Mouse (Mus musculus): ENCODE data around the gene Ank.
A peak's percentile ranks its signal among the peaks of the same experiment; 100 is the strongest.

The Ank gene

DNA sequence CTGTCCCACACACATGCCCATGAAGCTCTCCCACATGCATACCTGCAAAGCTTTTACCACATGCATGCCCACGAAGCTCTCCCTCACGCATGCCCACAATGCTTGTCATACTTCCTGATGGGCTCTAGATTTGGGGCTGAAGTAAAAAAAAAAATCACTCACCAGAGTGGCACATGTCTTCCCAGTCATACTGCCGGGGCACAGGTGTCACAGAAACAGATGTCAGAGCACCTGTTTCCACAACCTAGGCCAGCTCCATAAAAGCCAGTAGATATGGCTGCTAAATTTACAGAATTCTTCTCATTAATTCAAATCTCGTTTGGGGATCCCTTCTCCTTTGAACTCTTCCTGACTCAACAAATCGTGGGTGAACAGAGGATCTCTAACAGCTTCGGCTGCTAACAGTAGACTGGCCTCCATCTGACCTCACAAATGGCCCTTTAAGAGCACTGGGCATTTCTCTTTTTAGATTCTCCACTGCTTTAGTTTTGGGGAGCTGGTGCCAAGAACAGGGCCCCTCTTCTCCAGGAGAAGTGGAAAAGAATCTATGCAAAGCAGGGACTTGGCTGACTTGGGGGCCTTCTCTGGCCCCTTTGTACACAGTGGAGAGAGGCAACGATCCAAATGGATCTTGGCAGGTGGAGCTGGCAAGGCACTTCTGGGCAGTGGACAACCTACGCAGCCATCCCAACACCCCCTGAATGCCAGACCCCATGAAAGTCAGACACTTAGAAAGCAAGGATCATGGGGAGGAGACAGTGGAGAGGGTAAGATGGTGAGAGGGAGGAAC is 108.7 kb downstream of the Ank start:
- no peak for DNase-seq (ENCODE audit: low read depth)

DNA sequence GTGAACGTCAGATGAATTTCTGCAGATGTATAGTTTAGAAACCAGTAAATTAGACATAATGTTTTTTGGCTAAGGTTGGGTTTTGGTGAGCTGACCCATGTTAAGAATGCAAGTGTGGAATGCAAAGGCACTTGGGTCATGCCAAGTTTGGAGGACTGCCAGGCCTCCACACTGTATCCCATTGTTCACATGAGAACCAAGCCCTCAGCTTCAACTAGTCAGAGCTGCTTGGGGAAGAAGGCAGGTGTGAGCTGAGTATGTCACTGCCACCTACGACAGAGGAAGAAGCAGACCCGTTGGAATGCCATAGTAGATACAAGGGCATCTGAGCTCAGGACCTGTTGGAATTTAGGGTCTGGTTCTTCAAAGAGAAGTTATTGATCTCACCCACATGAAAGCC is 109.5 kb downstream of the Ank start:
- peak; percentile 86 for DNase-seq (ENCODE audit: low read depth)

DNA sequence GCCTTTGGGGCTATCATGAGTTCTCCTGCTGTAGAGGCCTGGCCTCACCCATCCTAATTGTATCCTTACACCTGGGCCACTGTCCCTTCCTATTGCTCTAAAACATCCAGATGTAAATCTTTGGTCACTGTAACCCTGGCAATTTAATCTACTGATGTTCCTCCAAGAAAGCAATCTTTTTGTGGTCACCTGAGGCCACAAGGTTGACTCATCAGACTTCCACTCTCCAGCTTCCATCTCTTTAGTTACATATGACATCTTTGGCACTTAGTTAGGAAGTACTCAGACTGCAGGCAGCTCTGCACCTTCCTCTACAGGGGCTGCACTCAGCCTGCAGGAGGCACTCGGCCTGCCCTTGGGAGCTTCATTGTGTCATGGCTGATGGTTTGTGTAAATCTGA is 110.4 kb downstream of the Ank start:
- peak; percentile 20 for DNase-seq (ENCODE audit: low read depth)

DNA sequence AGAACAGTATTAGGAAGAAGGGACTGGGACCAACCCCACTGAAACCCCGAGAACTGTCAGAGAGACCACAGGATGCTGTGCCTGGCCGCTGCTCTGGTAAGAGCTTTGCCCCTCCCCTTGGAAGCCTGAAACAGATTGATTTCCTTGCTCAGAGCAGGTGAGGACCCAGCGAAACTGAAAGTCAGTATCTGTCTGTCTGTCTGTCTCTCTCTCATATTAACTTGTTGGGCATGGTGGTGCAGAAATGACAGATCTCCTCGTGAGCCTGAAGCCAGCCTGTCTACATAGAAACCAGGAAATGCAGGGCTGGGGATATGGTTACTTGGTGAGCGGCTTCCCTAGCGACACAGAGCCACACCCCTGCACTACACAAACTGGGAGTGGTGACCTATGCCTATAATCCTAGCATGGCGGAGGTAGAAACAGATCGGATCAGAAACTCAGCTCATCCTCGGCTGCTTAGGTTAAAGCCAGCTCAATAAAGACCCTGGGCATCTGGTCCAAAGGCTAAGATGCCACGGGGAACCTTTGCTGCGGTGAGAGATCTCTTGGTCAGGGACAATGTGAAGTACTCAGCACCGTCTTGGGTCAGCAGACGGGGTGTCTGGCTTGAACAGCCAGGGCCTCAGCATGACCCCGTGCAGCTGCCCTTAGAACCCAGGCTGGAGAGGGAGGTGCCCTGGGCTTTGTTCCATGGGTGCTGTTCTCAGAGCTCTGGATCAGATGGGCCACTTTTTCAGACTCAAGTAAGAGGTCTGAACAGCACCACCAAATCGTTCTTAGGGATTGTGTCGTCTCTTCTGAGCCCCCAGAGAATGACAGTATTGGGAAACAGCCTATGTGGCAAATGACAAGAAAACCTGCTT is 111.7 kb downstream of the Ank start:
- DNase-seq (ENCODE audit: low read depth): no peak

- no peak for DNase-seq (ENCODE audit: low read depth)
Measured at GRCm38 (mm10) chr15:27578918-27579317, 112.4 kb downstream of the Ank start.

- DNase-seq (ENCODE audit: low read depth): no peak
Measured at GRCm38 (mm10) chr15:27579853-27580252, 113.4 kb downstream of the Ank start.

DNA sequence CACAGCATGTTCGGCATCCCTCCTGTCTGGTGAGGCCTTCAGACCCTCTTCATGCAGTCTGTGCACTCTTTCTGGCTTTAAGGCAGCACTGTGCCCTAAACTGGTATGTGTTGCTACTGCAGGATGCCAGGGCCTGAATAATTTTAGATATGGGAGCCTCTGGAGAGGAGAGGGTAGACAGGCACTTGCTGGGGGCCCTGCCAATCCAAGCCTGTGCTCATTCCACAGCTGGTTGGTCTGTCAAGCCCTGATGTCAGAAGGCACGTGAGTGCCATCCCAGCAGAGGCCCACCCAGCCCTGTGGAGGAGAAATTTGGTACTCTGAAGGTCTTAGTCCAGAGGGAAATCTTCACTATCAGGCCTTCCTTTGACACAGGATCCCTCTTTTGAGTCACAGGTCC is 114.3 kb downstream of the Ank start:
- DNase-seq (ENCODE audit: low read depth): no peak

DNA sequence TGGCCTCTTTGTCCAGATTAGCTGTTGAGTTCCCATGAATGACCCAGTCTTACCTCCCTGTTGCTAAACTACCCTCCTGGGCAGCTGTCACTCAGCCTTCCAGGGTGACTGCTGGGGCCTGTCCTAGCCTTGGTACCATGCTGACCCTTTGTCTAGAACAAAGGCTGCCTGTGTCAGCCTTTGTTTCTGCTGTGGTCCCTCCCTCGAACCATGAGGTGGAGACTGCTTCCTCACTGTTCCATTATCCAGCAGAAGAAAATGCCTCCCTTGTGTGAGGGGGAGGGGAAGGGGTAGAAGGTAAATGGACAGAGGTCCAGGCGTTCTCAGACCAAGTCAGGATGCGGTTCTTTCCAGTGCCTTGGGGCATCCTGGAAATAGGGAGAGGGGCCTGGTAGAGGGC is 115.2 kb downstream of the Ank start:
- no peak for DNase-seq (ENCODE audit: low read depth)

GRCm38 (mm10) chr15:27582428-27582827 is 116.0 kb downstream of the Ank start:
- DNase-seq (ENCODE audit: low read depth): peak; percentile 61

DNA sequence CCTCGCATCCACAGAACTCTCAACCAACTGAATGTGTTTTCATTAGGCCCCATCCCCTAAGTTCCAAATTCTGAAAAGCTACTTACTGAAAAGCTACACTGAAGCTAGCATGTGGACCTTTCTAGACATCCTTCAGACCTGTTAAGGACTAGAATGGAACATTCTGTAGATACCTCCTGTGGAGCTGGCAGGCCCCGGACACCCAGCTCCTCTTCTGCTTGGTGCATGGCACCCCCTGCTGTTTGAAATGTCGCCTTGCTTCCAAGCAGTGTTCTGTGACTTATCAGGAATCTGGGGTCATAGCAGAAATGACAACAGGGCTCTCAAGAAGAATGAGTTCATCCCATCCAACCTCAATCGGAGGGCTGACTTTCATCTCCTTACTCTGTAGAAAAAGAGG is 116.6 kb downstream of the Ank start:
- DNase-seq (ENCODE audit: low read depth): peak; percentile 85

- no peak for DNase-seq (ENCODE audit: low read depth)
Measured at GRCm38 (mm10) chr15:27583620-27584019, 117.1 kb downstream of the Ank start.

DNA sequence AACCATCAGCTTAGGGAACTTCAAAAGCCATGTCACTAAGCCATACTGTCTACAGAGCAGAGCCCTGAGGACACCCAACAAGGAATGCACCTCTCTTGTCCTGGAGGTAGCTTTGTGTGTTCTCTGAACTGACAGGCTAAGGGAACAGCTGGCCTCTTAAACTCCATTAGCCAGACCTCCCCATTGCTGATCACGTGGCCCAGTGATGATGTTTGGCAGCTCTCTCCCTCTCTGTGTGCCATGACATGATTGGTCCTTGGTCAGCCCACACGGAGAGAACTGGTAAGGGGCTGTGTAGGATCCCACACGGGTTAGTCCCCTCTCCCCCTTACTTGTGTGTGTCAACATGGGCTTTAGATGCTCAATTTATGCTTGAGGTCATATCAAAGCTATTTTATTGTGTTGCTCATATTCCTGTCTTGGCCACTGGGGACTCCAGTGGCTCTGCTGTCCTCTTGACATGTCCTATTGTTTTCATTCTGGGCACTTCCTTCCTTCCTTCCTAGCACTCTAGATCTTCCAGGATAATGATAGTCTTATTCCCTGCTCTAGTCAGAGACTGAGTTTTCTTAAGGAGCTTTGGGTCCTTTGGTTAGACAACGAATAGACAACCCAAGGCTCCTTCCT is 119.1 kb downstream of the Ank start:
- DNase-seq (ENCODE audit: low read depth): no peak

DNA sequence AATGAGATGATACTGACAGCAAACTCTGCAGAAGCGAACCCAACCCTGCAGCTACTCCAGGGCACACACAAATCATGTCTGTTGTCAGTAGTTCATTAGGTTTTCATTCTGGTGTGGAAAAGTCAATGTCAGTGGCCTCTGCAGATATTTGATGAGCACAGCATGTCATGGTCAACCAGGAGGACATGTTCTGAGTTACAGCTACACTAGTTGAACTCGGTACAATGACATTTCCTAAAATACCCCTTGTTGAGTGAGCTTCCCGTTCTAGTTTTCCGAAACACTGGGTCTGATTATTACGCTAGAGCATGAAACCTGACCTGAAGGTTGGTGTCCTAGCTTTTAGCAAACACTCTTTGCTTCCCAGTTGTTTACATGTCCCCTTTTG is 119.6 kb downstream of the Ank start:
- DNase-seq (ENCODE audit: low read depth): no peak

- no peak for DNase-seq (ENCODE audit: low read depth)
Measured at GRCm38 (mm10) chr15:27588087-27588826, 121.8 kb downstream of the Ank start.

GRCm38 (mm10) chr15:27590812-27591211 is 124.3 kb downstream of the Ank start:
- no peak for DNase-seq (ENCODE audit: low read depth)

GRCm38 (mm10) chr15:27592620-27593320 is 126.3 kb downstream of the Ank start:
- DNase-seq (ENCODE audit: low read depth): no peak

GRCm38 (mm10) chr15:27593717-27594116 is 127.2 kb downstream of the Ank start:
- no peak for DNase-seq (ENCODE audit: low read depth)

DNA sequence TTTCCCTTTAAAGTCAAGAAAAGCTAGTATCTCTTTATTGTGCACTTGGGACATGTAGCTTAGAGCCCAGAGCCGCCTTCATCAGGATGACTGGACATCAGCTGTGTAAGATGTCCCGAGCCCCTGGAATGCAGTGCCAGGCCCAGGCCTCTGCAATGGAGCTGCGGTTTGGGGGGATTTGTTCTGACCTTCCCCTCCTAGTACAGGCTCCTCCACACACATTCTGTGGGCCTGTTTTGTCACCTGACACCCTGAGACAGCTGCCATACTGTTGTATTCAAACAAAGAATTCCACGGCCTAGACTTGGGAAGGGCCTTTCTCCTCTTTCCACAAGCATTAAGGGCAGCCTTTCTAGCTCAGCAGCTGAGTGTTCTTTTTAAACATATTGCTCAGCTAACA is 128.5 kb downstream of the Ank start:
- no peak for DNase-seq (ENCODE audit: low read depth)

DNA sequence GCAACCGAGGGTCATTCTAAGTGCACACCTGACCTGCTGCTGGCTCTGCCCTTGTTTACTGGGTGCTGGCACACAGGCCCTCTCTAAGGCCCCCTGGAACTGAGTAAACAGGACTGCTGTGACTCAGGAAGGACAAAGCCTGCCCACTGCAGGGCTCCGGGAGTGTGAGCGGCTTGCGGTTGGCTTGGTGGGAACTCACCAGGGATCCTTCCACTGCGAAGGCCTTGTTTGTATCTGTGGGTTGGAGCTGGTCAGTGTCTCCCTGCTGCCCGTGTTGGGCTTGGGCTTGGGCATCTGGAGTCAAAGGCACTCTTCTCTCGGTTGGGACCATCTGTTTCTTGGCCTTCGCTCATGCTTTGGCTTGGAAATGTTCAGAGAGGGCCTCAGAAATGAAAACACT is 129.1 kb downstream of the Ank start:
- DNase-seq (ENCODE audit: low read depth): no peak

GRCm38 (mm10) chr15:27596463-27597140 is 130.1 kb downstream of the Ank start:
- DNase-seq (ENCODE audit: low read depth): peak; percentile 67

DNA sequence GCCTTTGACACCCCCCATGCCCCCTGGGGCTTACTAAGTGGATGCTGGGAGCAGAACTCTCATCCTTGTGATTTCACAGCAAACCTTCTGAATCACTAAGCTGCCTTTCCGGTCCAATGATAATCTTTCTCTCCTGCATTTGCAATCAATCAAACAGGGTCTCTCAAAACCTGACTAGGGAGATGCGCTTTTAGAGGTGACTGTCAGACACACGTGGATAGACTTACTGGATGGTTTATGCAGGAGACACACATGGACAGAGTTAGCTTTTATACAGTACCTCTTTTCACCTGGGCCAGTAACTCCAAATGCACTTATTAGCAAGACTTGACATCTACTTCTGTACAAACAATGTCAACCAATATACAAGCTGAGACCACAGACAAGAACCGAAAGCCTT is 131.0 kb downstream of the Ank start:
- no peak for DNase-seq (ENCODE audit: low read depth)
